Mouse (Mus musculus) erythroblast, embryonic 14.5 days (primary cell): ENCODE measurements around the gene Usp8.

Experiments
- GATA1 ChIP-seq: IDR thresholded peaks from 2 replicates; pipeline ENCODE4 v1.6.1; 2012; ENCODE audit warnings: low read length, inconsistent platforms, mixed read lengths
- TAL1 ChIP-seq: IDR thresholded peaks from 3 replicates; pipeline ENCODE4 v1.6.1; 2012; ENCODE audit warnings: low read length, inconsistent platforms, mixed read lengths

DNA sequence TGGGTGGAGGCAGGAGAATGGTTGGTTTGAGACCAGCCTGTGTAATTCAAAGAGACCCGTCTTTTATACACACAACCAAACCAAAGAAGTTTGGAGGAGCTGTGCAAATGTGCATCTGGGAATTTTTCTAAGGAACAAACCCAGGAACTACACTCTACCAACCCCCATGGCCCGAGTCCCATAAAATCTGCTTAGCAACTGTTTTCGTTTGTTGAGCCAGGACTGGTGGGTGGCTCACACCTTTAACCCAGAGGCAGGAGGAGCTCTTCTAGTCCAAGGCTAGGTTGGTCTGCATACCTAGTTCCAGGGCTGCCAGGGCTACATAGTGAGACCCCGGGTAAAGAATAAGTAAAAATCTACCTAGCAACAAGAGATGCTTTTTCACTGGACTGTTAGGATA lies 68.8 kb downstream of the Usp8 start:
- no peak for TF ChIP-seq GATA1
- TF ChIP-seq TAL1: no peak
